Mouse (Mus musculus): ENCODE data around the gene Dexi. TPM values are rescaled to one million over a fixed set of nuclear protein-coding genes. Genes with fewer than 3 reads are reported as not detected.

The Dexi gene
- polyA plus RNA-seq, 1 experiment from 2014 or later, result 25.6 TPM

GRCm38 (mm10) chr16:10468201-10468600 lies 74.7 kb downstream of the Dexi start:
- Histone ChIP-seq H3K36me3 (no peaks in the 10 kb centered on the region), H3K9ac (no peak overlapping the region), H3K4me2 (no peak overlapping the region), H3K27me3 (no peaks in the 10 kb centered on the region), H3K4me1 (peaks cover 3% of the 10 kb centered on the region; the same call in 1 of the 2 replicates), H3K9me3 (no peaks in the 10 kb centered on the region), H3K27ac (no peak overlapping the region), H3K4me3 (no peak overlapping the region)
- no peak for ATAC-seq (ENCODE audit: borderline replicate concordance, extremely low read depth, low FRiP score, low TSS enrichment)
- WGBS, result 76% methylated on average over 1 of the region's 1 CpGs

GRCm38 (mm10) chr16:10467391-10468107 lies 75.3 kb downstream of the Dexi start:
- H3K9me3 ChIP-seq, result no peaks in the 10 kb centered on the region
- no peak overlapping the region for H3K4me3 ChIP-seq
- H3K4me1 ChIP-seq, result no peaks in the 10 kb centered on the region; the same call in 1 of the 2 replicates
- H3K27me3 ChIP-seq, result no peaks in the 10 kb centered on the region
- 32% methylated on average over 11 of the region's 11 CpGs for WGBS
- H3K4me2 ChIP-seq, result no peak overlapping the region
- no peak overlapping the region for H3K9ac ChIP-seq
- ATAC-seq (ENCODE audit: borderline replicate concordance, extremely low read depth, low FRiP score, low TSS enrichment), result no peak
- no peaks in the 10 kb centered on the region for H3K36me3 ChIP-seq
- 0 out of 2 replicates have a peak overlapping the region, but pooled peaks have one; percentile 5 for H3K27ac ChIP-seq

- WGBS, result 19% methylated on average over 4 of the region's 4 CpGs
- H3K27ac ChIP-seq, result no peak overlapping the region
- H3K9me3 ChIP-seq, result no peaks in the 10 kb centered on the region
- no peaks in the 10 kb centered on the region for H3K27me3 ChIP-seq
- H3K4me2 ChIP-seq, result no peak overlapping the region
- H3K36me3 ChIP-seq, result no peaks in the 10 kb centered on the region
- no peak overlapping the region for H3K4me3 ChIP-seq
- no peak overlapping the region for H3K9ac ChIP-seq
- no peaks in the 10 kb centered on the region for H3K4me1 ChIP-seq
- ATAC-seq (ENCODE audit: borderline replicate concordance, extremely low read depth, low FRiP score, low TSS enrichment), result no peak
Measured at GRCm38 (mm10) chr16:10465011-10465681, 77.7 kb downstream of the Dexi start.

- no peaks in the 10 kb centered on the region for H3K4me1 ChIP-seq
- WGBS, result 80% methylated on average over 2 of the region's 2 CpGs
- no peaks in the 10 kb centered on the region for H3K27me3 ChIP-seq
- H3K36me3 ChIP-seq, result no peaks in the 10 kb centered on the region
- no peaks in the 10 kb centered on the region for H3K9me3 ChIP-seq
- H3K4me3 ChIP-seq, result no peak overlapping the region
- no peak for ATAC-seq (ENCODE audit: borderline replicate concordance, extremely low read depth, low FRiP score, low TSS enrichment)
- no peak overlapping the region for H3K4me2 ChIP-seq
- no peak overlapping the region for H3K9ac ChIP-seq
- no peak overlapping the region for H3K27ac ChIP-seq
Measured at GRCm38 (mm10) chr16:10461178-10461577, 81.7 kb downstream of the Dexi start.

GRCm38 (mm10) chr16:10460188-10460587 lies 82.7 kb downstream of the Dexi start:
- Histone ChIP-seq H3K4me3 (no peak overlapping the region), H3K4me1 (no peaks in the 10 kb centered on the region), H3K4me2 (no peak overlapping the region), H3K9ac (no peak overlapping the region), H3K36me3 (no peaks in the 10 kb centered on the region), H3K27me3 (no peaks in the 10 kb centered on the region), H3K9me3 (no peaks in the 10 kb centered on the region), H3K27ac (no peak overlapping the region)
- ATAC-seq (ENCODE audit: borderline replicate concordance, extremely low read depth, low FRiP score, low TSS enrichment), result no peak
- 69% methylated on average over 2 of the region's 2 CpGs for WGBS

GRCm38 (mm10) chr16:10454583-10454974 lies 88.3 kb downstream of the Dexi start:
- Histone ChIP-seq H3K27ac (no peak overlapping the region), H3K36me3 (no peaks in the 10 kb centered on the region), H3K4me1 (peaks cover 31% of the 10 kb centered on the region), H3K9ac (no peak overlapping the region), H3K4me3 (no peak overlapping the region), H3K27me3 (no peaks in the 10 kb centered on the region), H3K4me2 (no peak overlapping the region), H3K9me3 (no peaks in the 10 kb centered on the region)
- ATAC-seq (ENCODE audit: borderline replicate concordance, extremely low read depth, low FRiP score, low TSS enrichment), result no peak
- WGBS, result 31% methylated on average over 3 of the region's 3 CpGs

GRCm38 (mm10) chr16:10453872-10454582 lies 88.8 kb downstream of the Dexi start:
- Histone ChIP-seq H3K4me1 (peaks cover 31% of the 10 kb centered on the region), H3K4me3 (no peak overlapping the region), H3K27ac (no peak overlapping the region), H3K9me3 (no peaks in the 10 kb centered on the region), H3K36me3 (no peaks in the 10 kb centered on the region), H3K27me3 (no peaks in the 10 kb centered on the region), H3K4me2 (no peak overlapping the region), H3K9ac (no peak overlapping the region)
- 82% methylated on average over 6 of the region's 6 CpGs for WGBS
- ATAC-seq (ENCODE audit: borderline replicate concordance, extremely low read depth, low FRiP score, low TSS enrichment), result no peak

Other genes with a start within 250 kb of the Dexi start
- 79.3 and 93.8 TPM in 2 replicates for gene Emp2, start 229.1 kb downstream of the Dexi start, polyA plus RNA-seq (2015; fragmentation: Nextera tagmentation; extraction: Ambion mirVana)
- 1.9 and 2.6 TPM in 2 replicates for gene Tekt5, start 147.6 kb downstream of the Dexi start, polyA plus RNA-seq (2015; fragmentation: Nextera tagmentation; extraction: Ambion mirVana)
- gene Nubp1, start 131.1 kb downstream of the Dexi start, polyA plus RNA-seq (2015; fragmentation: Nextera tagmentation; extraction: Ambion mirVana), result 68.5 and 74.4 TPM in 2 replicates
- 10.5 and 11.0 TPM in 2 replicates for gene Tvp23a, start 95.7 kb downstream of the Dexi start, polyA plus RNA-seq (2015; fragmentation: Nextera tagmentation; extraction: Ambion mirVana)
- 0.70 and 1.00 TPM in 2 replicates for gene Ciita, start 63.0 kb downstream of the Dexi start, polyA plus RNA-seq (2015; fragmentation: Nextera tagmentation; extraction: Ambion mirVana)
- gene Clec16a, start 2.3 kb upstream of the Dexi start, polyA plus RNA-seq (2015; fragmentation: Nextera tagmentation; extraction: Ambion mirVana), result 27.7 and 29.3 TPM in 2 replicates
- gene Socs1, start 242.5 kb upstream of the Dexi start, polyA plus RNA-seq (2015; fragmentation: Nextera tagmentation; extraction: Ambion mirVana), result 9.8 and 10.4 TPM in 2 replicates
- gene Tnp2, start 245.6 kb upstream of the Dexi start, polyA plus RNA-seq (2015; fragmentation: Nextera tagmentation; extraction: Ambion mirVana), result not detected in 2 replicates
- gene Prm3, start 247.9 kb upstream of the Dexi start, polyA plus RNA-seq (2015; fragmentation: Nextera tagmentation; extraction: Ambion mirVana), result not detected in 2 replicates